Mouse (Mus musculus) embryonic fibroblast, embryonic 13.5 days (primary cell): ENCODE measurements around the gene Clec3b. TPM values are rescaled to one million over a fixed set of nuclear protein-coding genes. Genes with fewer than 3 reads are reported as not detected.
A peak's percentile ranks its signal among the peaks of the same experiment; 100 is the strongest.

Experiments
- H3K27ac ChIP-seq: 2 replicates; pipeline ENCODE4 v1.5.1; 2012; ENCODE audit warnings: low read length, control low read depth, inconsistent platforms; ENCODE audit not compliant: insufficient read depth
- H3K4me1 ChIP-seq: 2 replicates; pipeline ENCODE4 v1.6.1; 2011; ENCODE audit warnings: low read length; ENCODE audit not compliant: control insufficient read depth, insufficient read depth
- H3K4me3 ChIP-seq: 2 replicates; pipeline ENCODE4 v1.5.1; 2011; ENCODE audit warnings: mild to moderate bottlenecking, control low read depth, low read length; ENCODE audit not compliant: insufficient read depth
- CTCF ChIP-seq: IDR thresholded peaks from 2 replicates; pipeline ENCODE4 v1.5.1; 2011; ENCODE audit warnings: mild to moderate bottlenecking, control low read depth, low read length, moderate library complexity, borderline replicate concordance; ENCODE audit not compliant: insufficient read depth
- POLR2A ChIP-seq: IDR thresholded peaks from 2 replicates; pipeline ENCODE4 v1.6.1; 2011; ENCODE audit warnings: low read depth, mild to moderate bottlenecking, control low read depth, low read length, moderate library complexity
- polyA plus RNA-seq: library from polyadenylated mRNA; stranded (reverse); fragments of >200 nt; gene quantifications from 2 replicates; pipeline ENCODE4 v1.2.4, GENCODE M21; 2011; ENCODE audit warnings: low read depth; ENCODE audit not compliant: missing spikeins, insufficient read length

Gene Clec3b
- polyA plus RNA-seq, 1 experiment = not detected

DNA sequence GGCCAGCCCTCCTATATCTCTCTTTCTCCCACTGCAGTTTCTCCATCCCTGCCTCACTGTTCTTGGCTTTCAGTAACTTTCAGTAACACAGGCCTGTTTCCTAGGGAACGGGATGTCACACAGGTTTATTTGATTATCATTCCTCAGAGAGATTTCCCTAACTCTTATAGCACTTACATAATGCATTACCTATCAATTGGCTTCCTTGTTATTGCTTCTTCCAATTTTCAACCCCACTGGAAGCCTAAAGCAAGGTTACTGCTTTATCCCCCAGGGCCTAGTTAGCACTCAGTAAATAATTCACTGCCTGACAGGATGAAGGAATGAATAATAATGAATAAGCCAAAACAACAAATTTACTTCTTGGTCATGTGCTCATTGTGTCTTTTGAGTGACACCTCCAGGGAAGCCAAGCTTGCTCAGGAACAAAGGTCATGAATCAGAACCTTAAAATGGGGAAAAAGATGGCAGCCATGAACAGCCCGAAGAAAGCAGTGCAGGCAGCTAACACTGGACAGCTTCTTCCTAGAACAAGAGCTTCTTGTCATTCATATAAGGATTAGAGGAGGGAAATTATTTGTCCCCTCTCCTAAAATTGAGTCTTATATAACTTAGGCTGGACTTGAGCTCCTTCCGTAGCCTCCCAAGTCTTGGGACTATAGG, 15.2 kb downstream of the Clec3b start:
- no peak overlapping the region for H3K27ac ChIP-seq
- TF ChIP-seq CTCF = no peak
- TF ChIP-seq POLR2A = no peak
- H3K4me3 ChIP-seq = no peak overlapping the region
- H3K4me1 ChIP-seq = no peaks in the 10 kb centered on the region; the same call in 1 of the 2 replicates

DNA sequence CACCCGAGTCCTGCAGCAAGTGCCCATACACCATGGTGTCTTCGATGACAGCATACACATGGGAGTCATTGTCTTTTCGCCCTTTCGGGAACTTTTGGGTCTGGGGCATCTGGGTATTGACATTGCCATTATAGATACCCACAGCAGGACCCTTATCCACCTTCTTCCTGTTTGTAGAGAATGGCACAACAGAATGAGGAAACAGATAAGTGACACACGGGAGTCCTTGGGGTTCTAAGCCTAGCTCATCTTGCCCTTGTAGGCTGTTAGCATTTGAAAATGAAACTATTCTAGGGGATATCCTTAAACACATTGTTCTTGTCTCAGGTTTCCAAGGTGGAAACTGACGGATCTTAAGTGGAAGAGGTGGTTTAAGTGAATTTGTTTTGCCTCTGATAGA, 23.0 kb downstream of the Clec3b start:
- Histone ChIP-seq H3K4me3 (no peak overlapping the region), H3K27ac (no peak overlapping the region), H3K4me1 (peaks cover 3% of the 10 kb centered on the region; the same call in 1 of the 2 replicates)
- TF ChIP-seq POLR2A (no peak), CTCF (no peak)

DNA sequence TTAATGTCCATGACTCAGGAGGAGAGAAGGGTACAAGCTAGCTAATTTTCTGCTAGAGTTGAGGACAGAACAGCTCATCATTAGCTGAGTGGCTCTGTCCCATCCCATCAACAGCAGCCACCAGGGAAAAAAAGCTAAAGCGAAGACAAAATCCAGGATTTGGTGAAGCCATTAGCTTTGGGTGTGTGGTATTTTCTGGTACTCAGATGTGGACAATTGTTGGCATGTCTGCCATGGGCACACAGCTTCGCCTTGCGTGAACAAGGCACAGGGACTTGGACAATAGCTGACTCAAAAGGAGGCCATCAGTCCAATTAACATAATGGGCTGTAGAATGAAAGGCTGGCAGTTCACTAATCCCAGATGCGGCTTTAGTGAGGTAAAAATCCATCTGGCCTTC, 23.6 kb downstream of the Clec3b start:
- H3K4me1 ChIP-seq = peaks cover 3% of the 10 kb centered on the region; the same call in 1 of the 2 replicates
- no peak overlapping the region for H3K27ac ChIP-seq
- TF ChIP-seq CTCF (no peak), POLR2A (no peak)
- H3K4me3 ChIP-seq = no peak overlapping the region

DNA sequence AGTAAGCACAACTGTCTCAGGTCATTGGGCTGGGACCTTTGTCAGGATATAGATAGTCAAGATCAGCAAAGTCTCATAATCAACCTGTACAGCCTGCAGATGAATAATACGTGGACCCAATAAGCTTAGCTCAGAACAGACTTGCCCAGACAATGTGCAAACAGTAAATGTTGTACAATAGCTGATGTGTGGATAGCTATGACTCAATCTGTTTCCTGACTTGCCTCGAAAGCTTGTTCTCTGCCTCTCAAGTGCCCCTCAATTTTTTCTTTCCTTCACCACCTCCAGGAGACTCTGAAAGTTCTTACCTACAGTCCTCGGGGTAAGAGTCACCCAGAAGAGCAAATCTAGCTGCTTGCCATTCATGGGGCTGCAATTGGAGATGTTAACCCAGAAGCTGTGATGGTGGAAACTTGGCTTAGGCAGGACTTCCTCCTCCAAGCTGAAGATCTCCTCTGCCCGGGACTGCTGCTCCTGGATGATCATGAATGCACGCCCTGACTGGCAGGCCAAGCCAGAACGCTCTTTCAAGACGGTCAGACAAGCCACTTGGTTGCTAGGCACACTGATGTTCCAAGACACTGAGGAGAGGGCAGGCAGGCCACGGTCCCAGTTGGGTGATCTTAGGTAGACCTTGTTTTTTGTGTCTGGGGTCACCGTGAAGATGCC, 26.8 kb downstream of the Clec3b start:
- Histone ChIP-seq H3K4me3 (no peak overlapping the region), H3K4me1 (peaks cover 3% of the 10 kb centered on the region; the same call in 1 of the 2 replicates), H3K27ac (peak overlapping the region; percentile 43; the same call in 1 of the 2 replicates)
- TF ChIP-seq CTCF (no peak), POLR2A (no peak)

DNA sequence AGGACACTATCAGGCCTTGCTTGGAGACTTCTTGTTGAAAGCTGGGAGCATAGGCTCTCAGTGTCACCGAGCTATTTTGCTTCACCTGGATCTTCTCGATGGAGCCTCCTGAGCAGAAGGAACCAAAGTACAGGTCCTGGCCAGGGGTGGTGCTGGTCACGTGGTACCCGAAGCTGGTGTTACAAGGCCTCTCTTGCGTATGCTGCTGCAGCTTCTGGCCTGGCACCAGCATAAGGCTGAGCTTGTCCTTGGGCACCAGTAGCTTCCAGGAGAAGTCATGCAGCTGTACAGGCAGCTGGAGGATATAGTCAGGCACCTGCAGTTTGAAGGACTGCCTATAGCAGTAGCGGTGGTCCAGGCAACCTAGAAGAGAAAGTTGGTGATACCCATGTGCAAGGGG, 29.3 kb downstream of the Clec3b start:
- TF ChIP-seq CTCF (no peak), POLR2A (no peak)
- peaks cover 5% of the 10 kb centered on the region; the same call in 1 of the 2 replicates for H3K4me1 ChIP-seq
- H3K4me3 ChIP-seq = no peak overlapping the region
- no peak overlapping the region for H3K27ac ChIP-seq

DNA sequence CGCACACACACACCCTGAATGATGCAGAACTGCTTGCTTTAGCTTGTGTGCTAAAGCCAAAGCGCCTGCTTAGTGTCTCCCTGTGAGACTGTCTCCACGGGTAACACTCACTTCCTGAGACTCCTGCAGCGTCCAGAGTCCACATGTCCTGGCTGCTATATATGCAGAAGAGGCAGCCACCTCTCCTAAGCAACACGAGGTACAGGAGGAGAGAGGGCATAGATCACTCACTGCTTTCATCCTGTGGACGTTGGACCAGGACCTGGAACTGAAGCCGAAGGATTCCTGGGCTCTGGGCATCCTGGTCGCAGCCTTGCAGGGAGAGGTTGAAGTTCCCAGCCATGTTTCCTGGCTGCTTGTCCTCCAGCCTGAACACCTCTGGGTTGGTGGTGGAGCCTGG, 32.5 kb downstream of the Clec3b start:
- TF ChIP-seq POLR2A = no peak
- TF ChIP-seq CTCF = no peak
- Histone ChIP-seq H3K4me3 (no peak overlapping the region), H3K27ac (no peak overlapping the region), H3K4me1 (peaks cover 7% of the 10 kb centered on the region)

DNA sequence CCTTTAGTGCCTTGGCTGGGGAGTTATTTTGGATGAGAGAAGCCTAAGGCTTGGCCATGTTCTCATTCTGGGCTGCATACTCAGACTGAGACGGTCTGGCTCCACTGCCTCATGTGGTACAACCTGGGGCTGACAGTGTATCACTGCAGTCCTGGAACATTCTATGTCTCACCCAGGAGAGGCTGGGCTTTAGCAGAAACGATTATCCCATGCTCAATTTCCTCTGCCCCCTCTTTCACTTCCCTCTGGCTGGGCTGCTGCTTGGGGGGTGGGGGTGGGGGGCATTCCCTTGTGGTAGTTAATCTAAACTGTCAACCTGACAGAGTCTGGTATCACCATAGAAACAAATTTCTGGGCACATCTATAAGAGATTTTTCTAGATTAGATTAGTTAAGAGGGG, 34.8 kb downstream of the Clec3b start:
- Histone ChIP-seq H3K4me1 (peaks cover 7% of the 10 kb centered on the region), H3K4me3 (no peak overlapping the region), H3K27ac (no peak overlapping the region)
- TF ChIP-seq CTCF (no peak), POLR2A (no peak)

DNA sequence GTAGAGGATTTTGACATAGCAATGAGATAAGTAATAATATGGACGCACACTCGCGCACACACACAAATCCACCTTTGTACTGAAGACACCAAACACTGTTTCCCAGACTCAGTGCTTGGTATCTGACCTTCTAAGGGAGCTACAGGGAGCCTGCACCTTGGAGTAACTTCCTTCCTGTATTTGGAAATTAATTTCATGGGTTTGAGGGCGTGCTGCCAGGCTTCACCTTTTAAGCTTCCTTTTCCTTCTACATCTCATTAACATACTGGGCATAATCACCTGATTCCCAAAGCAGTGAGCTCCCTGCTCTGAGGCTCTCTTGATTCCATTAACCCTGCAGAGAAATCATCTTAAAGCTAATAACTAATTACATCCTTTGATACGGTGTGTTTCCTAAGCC, 35.4 kb downstream of the Clec3b start:
- Histone ChIP-seq H3K4me3 (no peak overlapping the region), H3K27ac (no peak overlapping the region), H3K4me1 (peaks cover 7% of the 10 kb centered on the region)
- TF ChIP-seq POLR2A (no peak), CTCF (no peak)

DNA sequence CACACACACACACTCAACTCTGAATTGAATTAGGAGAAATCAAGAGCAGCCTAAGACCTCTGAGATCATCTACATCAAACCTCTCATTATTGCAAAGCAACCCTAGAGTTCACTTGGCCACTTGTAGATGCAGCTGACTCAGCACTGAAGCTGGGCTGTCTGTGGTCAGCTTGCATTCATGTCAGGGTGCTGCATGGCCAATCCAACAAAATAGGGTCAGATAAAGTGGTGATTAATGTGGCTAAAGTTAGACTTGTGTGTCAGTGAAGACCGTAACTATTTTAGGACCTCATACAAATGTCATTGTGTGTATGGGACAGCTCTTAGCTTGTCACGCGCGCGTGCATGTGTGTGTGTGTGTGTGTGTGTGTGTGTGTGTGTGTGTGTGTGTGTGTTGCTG, 36.8 kb downstream of the Clec3b start:
- no peak overlapping the region for H3K4me3 ChIP-seq
- peak overlapping the region; percentile 88 for H3K27ac ChIP-seq
- TF ChIP-seq POLR2A (no peak), CTCF (no peak)
- H3K4me1 ChIP-seq = peaks cover 7% of the 10 kb centered on the region

DNA sequence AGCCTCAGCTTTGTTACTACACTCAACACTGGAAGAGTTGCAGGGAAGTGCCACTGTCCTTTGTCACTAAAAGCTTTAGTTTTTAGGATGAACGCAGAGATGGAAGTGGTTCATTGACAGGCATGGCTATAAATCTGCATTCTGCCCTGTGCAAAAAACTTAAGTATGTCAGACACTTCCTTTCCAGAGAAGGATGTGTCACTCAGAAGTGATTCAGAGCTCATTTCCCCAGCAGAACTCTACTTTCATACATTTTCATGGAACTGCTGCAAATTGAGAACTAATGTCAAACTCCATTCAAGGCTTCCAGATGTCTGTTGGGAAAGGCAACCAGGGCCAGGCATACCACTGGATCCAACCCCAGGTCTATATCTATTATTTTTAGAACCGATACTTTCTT, 37.5 kb downstream of the Clec3b start:
- Histone ChIP-seq H3K27ac (peak overlapping the region; percentile 95), H3K4me3 (no peak overlapping the region), H3K4me1 (peaks cover 7% of the 10 kb centered on the region)
- no peak for TF ChIP-seq CTCF
- TF ChIP-seq POLR2A = no peak
